Mouse (Mus musculus) layer of hippocampus, postnatal 36 days (tissue): ENCODE results near the gene Slc7a10. TPM values are rescaled to one million over a fixed set of nuclear protein-coding genes. Genes with fewer than 3 reads are reported as not detected.

Experiments used
- DNase-seq, 2 experiments: peaks; one replicate each; pipeline ENCODE4 v3.0.0; 2022
- total RNA-seq, 2 experiments: library from RNA; stranded (reverse); gene quantifications; 2 replicates each; pipeline ENCODE4 v1.2.3; 2021

Slc7a10 gene
- total RNA-seq, result 10 to 100 TPM; 50.4 to 53.2 TPM

GRCm38 (mm10) chr7:35185889-35186569 is at the start of gene Slc7a10:
Slc7a10 (plus strand) TSS chr7:35186385.
- DNase-seq, result no peak

DNA sequence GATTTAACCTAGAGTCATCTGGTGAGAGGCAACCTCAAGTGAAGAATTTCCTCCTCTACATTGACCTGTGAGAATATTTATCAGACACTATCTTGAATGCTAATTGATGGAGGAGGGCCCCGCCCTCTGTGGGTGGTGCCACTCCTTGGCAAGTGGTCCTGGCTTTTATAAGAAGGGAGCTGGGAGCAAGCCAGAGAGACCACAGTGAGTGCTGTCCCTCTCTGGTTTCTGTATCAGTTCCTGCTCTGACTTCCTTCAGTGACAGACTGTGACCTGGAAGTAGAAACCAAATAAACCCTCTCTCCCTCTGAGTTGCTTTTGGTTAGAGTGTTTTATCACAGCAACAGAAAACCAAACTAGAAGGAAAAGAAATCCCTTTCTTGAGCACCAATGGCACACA is 48.7 kb upstream of the Slc7a10 start:
- DNase-seq, result no peak

GRCm38 (mm10) chr7:35138481-35138880 is 47.7 kb upstream of the Slc7a10 start:
- DNase-seq, result no peak

GRCm38 (mm10) chr7:35139880-35140279 is 46.3 kb upstream of the Slc7a10 start:
- no peak for DNase-seq

DNA sequence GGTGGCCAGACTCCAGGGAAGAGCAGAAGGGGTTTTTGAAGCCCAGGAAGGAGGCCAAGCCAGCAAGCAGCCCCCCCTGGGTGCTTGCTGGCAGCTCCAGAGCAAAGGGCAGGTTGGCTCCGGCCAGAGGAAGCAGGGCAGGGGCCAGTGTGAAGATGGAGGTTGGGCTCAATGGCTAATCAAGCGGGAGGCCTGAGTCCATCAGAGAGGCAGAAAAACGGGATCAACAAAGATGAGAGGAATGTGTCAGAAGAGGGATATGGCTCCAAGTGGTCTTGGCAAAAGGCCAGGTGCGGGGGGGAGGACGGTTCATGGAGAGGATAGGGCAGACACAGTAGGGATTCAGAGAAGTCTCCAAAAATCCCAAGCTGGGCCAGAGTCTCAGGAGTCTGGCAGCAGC is 44.7 kb upstream of the Slc7a10 start:
- DNase-seq, result no peak

GRCm38 (mm10) chr7:35142522-35142921 is 43.7 kb upstream of the Slc7a10 start:
- no peak for DNase-seq

GRCm38 (mm10) chr7:35143864-35144618 is 42.1 kb upstream of the Slc7a10 start:
- no peak for DNase-seq

GRCm38 (mm10) chr7:35145068-35145467 is 41.1 kb upstream of the Slc7a10 start:
- no peak for DNase-seq

DNA sequence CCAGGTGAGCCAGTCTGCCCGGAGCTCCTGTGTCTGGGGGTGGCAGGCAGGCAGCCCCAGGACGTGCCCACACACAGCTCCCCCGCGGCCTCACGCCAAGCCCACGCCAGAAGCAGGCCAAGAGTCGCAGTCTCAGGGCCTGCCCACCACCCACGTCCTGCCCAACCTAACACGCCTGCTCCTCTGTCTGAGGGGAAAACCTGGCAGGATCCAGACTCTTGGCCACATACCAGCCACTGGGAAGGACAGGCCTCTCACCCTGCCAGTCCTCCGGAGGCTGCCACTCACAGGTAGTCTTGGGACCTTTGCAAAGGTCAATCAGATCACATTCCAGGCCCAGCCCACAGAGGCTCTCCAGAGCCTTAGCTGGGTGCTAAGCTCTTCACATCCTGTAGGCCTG is 39.9 kb upstream of the Slc7a10 start:
- no peak for DNase-seq

DNA sequence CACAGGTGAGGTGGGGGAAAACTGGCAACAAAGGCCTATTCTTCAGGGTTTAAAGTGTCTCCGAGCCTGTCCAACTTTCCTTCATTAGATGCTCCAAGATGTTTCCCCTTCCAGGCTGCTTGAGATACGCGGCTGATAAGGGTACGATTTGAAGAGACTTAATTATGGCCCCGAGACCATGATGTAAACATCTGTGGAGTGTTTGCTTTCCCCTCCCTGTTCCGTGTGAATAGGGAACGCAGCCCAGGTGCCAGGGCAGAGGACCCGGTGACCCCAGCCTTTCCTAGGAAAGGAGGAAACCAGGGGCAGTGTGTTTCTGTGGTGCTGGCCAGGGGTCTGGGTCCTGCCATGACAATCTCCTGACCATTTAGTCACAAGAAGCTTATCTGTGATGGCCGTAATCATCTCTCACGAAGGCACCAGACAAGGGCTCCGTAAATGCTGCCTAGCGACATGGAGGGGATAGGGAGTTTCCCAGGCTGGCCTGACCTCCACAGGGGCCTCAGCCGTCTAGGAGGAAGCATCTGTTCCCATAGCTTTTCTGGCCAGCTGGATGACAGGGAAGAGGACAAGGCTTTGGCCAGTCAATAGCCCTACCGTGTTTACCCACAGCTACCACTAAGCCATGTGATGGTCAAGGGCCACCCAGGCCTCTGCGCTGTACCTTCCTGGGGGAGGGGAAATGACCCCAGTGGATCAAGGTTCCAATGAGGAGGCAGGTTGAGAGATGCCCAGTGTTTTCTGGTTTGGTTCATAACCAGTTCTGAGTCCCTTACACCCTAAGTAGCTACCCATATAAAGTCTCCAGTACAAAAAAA is 36.4 kb upstream of the Slc7a10 start:
- DNase-seq, result no peak

GRCm38 (mm10) chr7:35150860-35151259 is 35.3 kb upstream of the Slc7a10 start:
- DNase-seq, result no peak

- DNase-seq, result no peak
Observed at GRCm38 (mm10) chr7:35154449-35154848, 31.7 kb upstream of the Slc7a10 start.

DNA sequence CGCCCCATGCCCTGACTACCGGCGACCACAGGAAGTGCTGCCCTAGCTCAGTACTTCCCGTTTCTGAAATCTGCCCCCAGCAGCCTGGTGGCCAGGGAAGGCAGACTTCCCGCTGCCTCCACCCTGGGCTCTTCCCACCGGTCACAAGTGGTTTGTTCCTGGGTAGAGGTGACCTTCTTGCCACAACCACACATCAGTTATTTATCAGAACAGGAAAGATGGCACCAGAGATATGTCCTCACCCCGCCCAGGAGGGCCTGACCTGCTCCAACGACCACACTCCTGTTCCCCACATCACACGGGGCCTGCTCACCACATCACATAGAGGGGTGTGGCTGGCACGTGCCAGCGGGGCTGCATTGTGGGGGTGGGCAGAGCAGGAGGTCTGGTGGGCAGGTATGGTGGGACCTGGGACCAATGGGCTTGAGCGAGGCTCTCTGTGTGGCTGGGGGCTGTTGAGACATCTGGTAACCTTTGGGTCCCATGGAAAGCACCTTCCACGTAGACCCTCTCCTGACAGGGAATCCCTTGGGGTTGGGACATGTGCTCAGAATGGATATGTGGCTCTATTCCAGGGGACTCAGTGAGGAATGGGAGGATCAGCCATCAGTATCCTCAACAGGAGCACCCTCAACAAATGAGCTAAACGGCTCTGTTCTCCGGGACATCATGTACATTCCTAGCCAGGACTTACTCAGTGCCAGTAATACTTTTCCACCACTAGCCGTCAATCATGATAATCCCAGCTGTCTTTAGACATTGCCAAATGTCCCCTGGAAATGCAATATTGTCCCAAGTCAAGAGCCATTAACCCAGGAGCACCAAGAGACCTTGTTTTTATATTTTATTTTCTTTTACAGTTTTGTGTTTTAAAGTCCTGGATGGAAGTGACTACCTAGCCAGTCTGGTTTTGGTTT is 29.4 kb upstream of the Slc7a10 start:
- DNase-seq, result no peak

DNA sequence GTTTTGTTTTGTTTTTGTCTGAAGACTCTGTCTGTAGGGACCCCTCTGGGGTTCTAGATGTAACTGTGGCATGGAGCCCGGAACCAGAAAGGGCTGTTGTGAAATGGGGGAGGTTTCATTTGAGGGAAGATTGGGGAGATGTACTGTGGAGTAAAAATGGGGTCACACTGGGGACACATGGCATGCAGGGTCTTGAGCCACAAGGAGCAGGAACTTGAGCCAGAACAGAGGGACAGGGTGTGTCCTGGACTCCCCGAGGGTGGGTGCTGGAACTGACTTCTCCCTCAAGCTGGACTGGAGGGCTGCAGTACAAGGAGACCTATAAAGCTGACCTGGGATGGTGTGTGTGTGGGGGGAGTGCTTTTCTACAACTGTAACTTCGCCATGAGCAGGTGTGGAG is 28.7 kb upstream of the Slc7a10 start:
- DNase-seq, result no peak

DNA sequence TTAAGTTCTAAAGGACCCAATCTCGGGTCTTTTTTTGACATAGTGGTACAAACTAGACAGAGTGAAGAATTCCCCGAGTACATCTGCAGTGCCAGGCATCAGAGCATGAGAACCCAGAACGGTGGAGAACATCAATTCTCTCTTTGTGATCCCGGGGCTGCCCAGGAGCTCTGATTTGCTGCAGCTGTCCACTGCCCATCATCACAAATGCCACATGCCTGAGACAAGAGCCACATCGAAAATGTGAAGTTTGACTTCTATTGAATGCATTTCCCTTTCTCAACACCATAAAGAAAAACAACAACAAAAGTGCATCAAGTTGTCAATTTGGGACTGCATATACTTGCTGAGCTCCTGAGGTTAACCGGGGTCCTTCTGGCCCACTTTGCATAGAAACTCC is 23.7 kb upstream of the Slc7a10 start:
- no peak for DNase-seq

GRCm38 (mm10) chr7:35163600-35163999 is 22.6 kb upstream of the Slc7a10 start:
- DNase-seq, result no peak

GRCm38 (mm10) chr7:35164131-35164530 is 22.1 kb upstream of the Slc7a10 start:
- DNase-seq, result no peak

DNA sequence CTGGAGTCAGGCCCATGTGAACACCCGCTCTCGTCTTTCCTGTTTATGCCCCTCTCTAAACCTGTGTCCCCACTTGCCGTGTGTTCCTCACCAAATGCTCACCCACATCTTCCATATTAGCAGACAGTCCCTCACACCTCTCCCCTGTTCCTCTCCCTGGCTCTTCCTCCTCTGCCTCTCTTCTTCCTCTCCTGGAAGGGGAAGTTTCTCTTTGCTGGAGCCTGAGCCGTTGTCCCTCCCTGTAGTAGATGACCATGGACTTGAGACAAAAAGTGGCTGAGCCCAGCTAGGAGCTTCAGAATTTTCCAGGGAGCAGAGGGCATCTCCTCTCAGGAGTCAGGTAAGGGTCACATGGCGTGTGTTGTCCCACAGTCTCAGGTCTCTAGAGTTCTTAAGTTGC is 19.2 kb upstream of the Slc7a10 start:
- no peak for DNase-seq

DNA sequence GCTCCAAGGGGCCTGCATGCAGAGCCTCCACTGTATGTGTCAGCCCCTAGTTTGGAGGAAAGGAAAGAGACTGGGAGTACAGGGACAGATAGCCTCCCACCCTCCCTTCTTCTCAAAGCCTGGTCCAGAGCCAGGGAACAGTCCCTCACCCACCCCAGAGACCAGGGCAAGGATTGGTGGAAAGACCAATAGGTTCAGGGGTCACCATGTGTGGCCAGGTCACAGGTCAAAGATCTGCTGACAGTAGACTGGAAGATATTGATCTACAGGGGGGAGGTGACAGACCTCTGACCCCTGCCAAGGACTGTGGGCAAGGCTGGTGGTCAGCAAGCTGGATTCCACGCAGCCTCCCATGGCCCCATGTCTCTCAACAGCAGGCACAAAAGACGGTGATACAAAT is 18.3 kb upstream of the Slc7a10 start:
- no peak for DNase-seq

- peak; percentile 86 to 87 for DNase-seq
Observed at GRCm38 (mm10) chr7:35169341-35169740, 16.8 kb upstream of the Slc7a10 start.

- peak in 1 of 2 experiments; percentile 51 for DNase-seq
Observed at GRCm38 (mm10) chr7:35171867-35172382, 14.3 kb upstream of the Slc7a10 start.

- DNase-seq, result no peak
Observed at GRCm38 (mm10) chr7:35172519-35172918, 13.7 kb upstream of the Slc7a10 start.
